Mouse (Mus musculus): ENCODE data around the gene Knop1. TPM values are rescaled to one million over a fixed set of nuclear protein-coding genes. Genes with fewer than 3 reads are reported as not detected.

The Knop1 gene
- polyA plus RNA-seq, 1 experiment from 2014 or later = 48.9 TPM

DNA sequence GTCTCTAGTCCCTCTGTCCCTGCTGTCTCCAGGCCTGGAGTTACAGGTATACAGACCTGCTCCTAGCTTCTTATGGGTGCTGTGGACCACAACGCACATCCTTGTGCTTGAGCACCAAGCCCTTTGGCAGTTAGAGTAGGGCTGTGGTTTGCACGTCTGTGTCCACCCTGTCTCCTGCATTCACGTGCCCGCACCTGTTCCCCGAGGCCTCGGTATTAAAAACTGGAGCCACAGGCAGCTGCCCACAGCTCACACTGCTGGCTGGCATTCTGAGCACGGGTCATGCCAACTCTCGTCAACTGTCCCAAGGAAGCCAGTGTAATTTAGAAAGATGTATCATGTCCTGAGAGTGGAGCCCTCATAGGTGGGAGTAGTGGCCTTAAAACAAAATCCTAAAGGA, 60.3 kb downstream of the Knop1 start:
- 94% methylated on average over 8 of the region's 8 CpGs for WGBS
- ATAC-seq (replicated peaks; ENCODE audit: insufficient number of reproducible peaks, insufficient read depth, low FRiP score, low read depth) = no peak
- Histone ChIP-seq H3K9ac (no peak overlapping the region), H3K4me1 (replicated peaks) (0 out of 2 replicates have a peak, but pooled peaks cover 3% of the 10 kb centered on the region), H3K9me3 (replicated peaks) (no peaks in the 10 kb centered on the region), H3K36me3 (peaks cover 13% of the 10 kb centered on the region), H3K27ac (no peak overlapping the region), H3K27me3 (no peaks in the 10 kb centered on the region), H3K4me2 (no peak overlapping the region), H3K4me3 (no peak overlapping the region)

DNA sequence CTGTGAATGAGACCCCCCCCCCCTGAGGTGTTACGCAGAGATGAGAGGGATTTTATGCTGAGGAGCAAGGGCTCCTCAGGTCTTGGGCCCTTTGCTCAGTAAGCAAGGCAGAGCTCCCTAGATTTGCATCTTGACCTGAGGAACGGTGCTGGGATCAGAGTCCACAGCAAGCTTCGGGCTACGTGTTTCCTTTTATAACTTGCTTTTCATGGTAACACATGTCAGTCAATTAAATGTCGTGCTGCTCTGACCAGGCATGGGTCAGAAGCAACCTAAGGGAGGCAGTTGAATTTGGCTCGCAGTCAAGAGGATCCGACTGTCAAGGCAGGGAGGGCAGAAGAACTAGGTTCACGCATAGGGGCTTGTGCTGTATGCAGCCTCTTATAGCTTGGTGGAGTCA, 62.2 kb downstream of the Knop1 start:
- Histone ChIP-seq H3K36me3 (peaks cover 7% of the 10 kb centered on the region; the same call in 1 of the 2 replicates), H3K27me3 (no peaks in the 10 kb centered on the region), H3K9ac (no peak overlapping the region), H3K4me2 (no peak overlapping the region), H3K4me1 (replicated peaks) (0 out of 2 replicates have a peak, but pooled peaks cover 3% of the 10 kb centered on the region), H3K27ac (no peak overlapping the region), H3K9me3 (replicated peaks) (no peaks in the 10 kb centered on the region), H3K4me3 (no peak overlapping the region)
- 76% methylated on average over 8 of the region's 8 CpGs for WGBS
- ATAC-seq (replicated peaks; ENCODE audit: insufficient number of reproducible peaks, insufficient read depth, low FRiP score, low read depth) = no peak

Other genes with a start within 250 kb of the Knop1 start
- gene Gde1, start 150.5 kb downstream of the Knop1 start, polyA plus RNA-seq (2015; fragmentation: Nextera tagmentation; extraction: Ambion mirVana) = 74.1 and 78.4 TPM in 2 replicates
- gene Ccp110, start 143.7 kb downstream of the Knop1 start, polyA plus RNA-seq (2015; fragmentation: Nextera tagmentation; extraction: Ambion mirVana) = 5.1 and 7.4 TPM in 2 replicates
- gene Vps35l, start 116.0 kb downstream of the Knop1 start, polyA plus RNA-seq (2015; fragmentation: Nextera tagmentation; extraction: Ambion mirVana) = 44.8 and 51.6 TPM in 2 replicates
- 1.0 and 1.5 TPM in 2 replicates for gene Iqck, start 502 bp downstream of the Knop1 start, polyA plus RNA-seq (2015; fragmentation: Nextera tagmentation; extraction: Ambion mirVana)
- gene Gprc5b, start 139.0 kb upstream of the Knop1 start, polyA plus RNA-seq (2015; fragmentation: Nextera tagmentation; extraction: Ambion mirVana) = 4.9 and 6.0 TPM in 2 replicates

Measured in heart, embryonic 15.5 days (tissue).